Mouse (Mus musculus) MEL (cell line): ENCODE measurements at regions not wholly inside any gene's neighbourhood (a gene's known extent, or its start where the extent isn't known, plus 50 kb on each side); places are given as distances from the start of the nearest gene placed in this dataset.

Experiments
- DNase-seq: peaks from one replicate; pipeline ENCODE4 v3.0.0; 2011; ENCODE audit warnings: low read depth, low spot score
- H3K27ac ChIP-seq: 2 replicates; pipeline ENCODE4 v1.5.1; 2012; ENCODE audit warnings: low read depth, mild to moderate bottlenecking, control low read depth, low read length, moderate library complexity; ENCODE audit not compliant: control insufficient read depth
- H3K27me3 ChIP-seq, 2 experiments: fragments of 150-350 bp in 1 of 2; sonication (generic) in 1 of 2; 2 replicates each; pipeline ENCODE4 v1.6.1; 2012; ENCODE audit warnings: low read length in 2 of 2, mild to moderate bottlenecking in 2 of 2, improper control_type of control experiment in 1 of 2, moderate library complexity in 1 of 2; ENCODE audit not compliant: insufficient read depth in 2 of 2, control insufficient read depth in 1 of 2
- H3K36me3 ChIP-seq, 2 experiments: 2 replicates each; pipeline ENCODE4 v1.6.1; 2012 to 2014; ENCODE audit warnings: low read length in 2 of 2, improper control_type of control experiment in 1 of 2, inconsistent platforms in 1 of 2, mild to moderate bottlenecking in 1 of 2; ENCODE audit not compliant: insufficient read depth in 2 of 2, control insufficient read depth in 1 of 2
- H3K4me1 ChIP-seq, 2 experiments: fragments of 150-350 bp in 1 of 2; sonication (generic) in 1 of 2; 2 replicates each; pipeline ENCODE4 v1.6.1; 2012; ENCODE audit warnings: low read length in 2 of 2, improper control_type of control experiment in 1 of 2, mild to moderate bottlenecking in 1 of 2; ENCODE audit not compliant: insufficient read depth in 2 of 2, control insufficient read depth in 1 of 2
- H3K4me3 ChIP-seq, 2 experiments: fragments of 150-350 bp in 1 of 2; sonication (generic) in 1 of 2; 2 replicates each; pipeline ENCODE4 v1.5.1; 2012; ENCODE audit warnings: low read depth in 2 of 2, low read length in 2 of 2, mild to moderate bottlenecking in 2 of 2, moderate library complexity in 2 of 2, control low read depth in 1 of 2, improper control_type of control experiment in 1 of 2; ENCODE audit not compliant: control insufficient read depth in 1 of 2, insufficient read depth in 1 of 2
- H3K79me2 ChIP-seq: 2 replicates; pipeline ENCODE4 v1.6.1; 2012; ENCODE audit warnings: mild to moderate bottlenecking, low read length, moderate library complexity; ENCODE audit not compliant: control insufficient read depth, poor library complexity, insufficient read depth
- H3K9ac ChIP-seq: 2 replicates; pipeline ENCODE4 v1.6.1; 2012; ENCODE audit warnings: low read depth, mild to moderate bottlenecking, control low read depth, low read length, moderate library complexity; ENCODE audit not compliant: control insufficient read depth, poor library complexity, severe bottlenecking
- H3K9me3 ChIP-seq: fragments of 150-350 bp; sonication (generic); replicated peaks from 2 replicates; pipeline ENCODE4 v1.6.1; 2012; ENCODE audit warnings: mild to moderate bottlenecking, low read length, improper control_type of control experiment, moderate library complexity; ENCODE audit not compliant: insufficient read depth
- BHLHE40 ChIP-seq: IDR thresholded peaks from 2 replicates; pipeline ENCODE4 v1.6.1; 2012; ENCODE audit warnings: low read depth, mild to moderate bottlenecking, inconsistent platforms, low read length, improper control_type of control experiment, borderline replicate concordance
- CHD1 ChIP-seq: IDR thresholded peaks from 2 replicates; pipeline ENCODE4 v1.6.1; 2012; ENCODE audit warnings: low read depth, mild to moderate bottlenecking, inconsistent platforms, low read length, improper control_type of control experiment
- CTCF ChIP-seq, 3 experiments: IDR thresholded peaks in 2 of 3; conservative IDR thresholded peaks in 1 of 3; 2 replicates each; pipeline ENCODE4 v1.5.1; 2011 to 2012; ENCODE audit warnings: low read length in 3 of 3, low read depth in 2 of 3, mild to moderate bottlenecking in 2 of 3, improper control_type of control experiment in 1 of 3, inconsistent platforms in 1 of 3, mixed read lengths in 1 of 3, moderate library complexity in 1 of 3; ENCODE audit not compliant: control insufficient read depth in 1 of 3, insufficient read depth in 1 of 3, poor library complexity in 1 of 3, severe bottlenecking in 1 of 3
- E2F4 ChIP-seq: IDR thresholded peaks from 2 replicates; pipeline ENCODE4 v1.6.1; 2011; ENCODE audit warnings: low read depth, low read length, improper control_type of control experiment, borderline replicate concordance
- ELF1 ChIP-seq: IDR thresholded peaks from 2 replicates; pipeline ENCODE4 v1.6.1; 2014; ENCODE audit warnings: low read depth, mild to moderate bottlenecking, inconsistent platforms, low read length, improper control_type of control experiment, moderate library complexity
- ETS1 ChIP-seq: IDR thresholded peaks from 2 replicates; pipeline ENCODE4 v1.6.1; 2012; ENCODE audit warnings: low read depth, mild to moderate bottlenecking, inconsistent platforms, low read length, improper control_type of control experiment, moderate library complexity
- HCFC1 ChIP-seq: IDR thresholded peaks from 2 replicates; pipeline ENCODE4 v1.6.1; 2012; ENCODE audit warnings: low read depth, mild to moderate bottlenecking, inconsistent platforms, low read length, improper control_type of control experiment, moderate library complexity
- JUND ChIP-seq: IDR thresholded peaks from 2 replicates; pipeline ENCODE4 v1.6.1; 2011; ENCODE audit warnings: low read depth, mild to moderate bottlenecking, improper control_type of control experiment, low read length
- MAFK ChIP-seq: IDR thresholded peaks from 2 replicates; pipeline ENCODE4 v1.6.1; 2011; ENCODE audit warnings: low read depth, mild to moderate bottlenecking, low read length, improper control_type of control experiment, borderline replicate concordance
- MAX ChIP-seq: IDR thresholded peaks from 2 replicates; pipeline ENCODE4 v1.6.1; 2011; ENCODE audit warnings: low read length, improper control_type of control experiment
- MYC ChIP-seq: IDR thresholded peaks from 2 replicates; pipeline ENCODE4 v1.6.1; 2011; ENCODE audit warnings: low read depth, mild to moderate bottlenecking, low read length, improper control_type of control experiment, moderate library complexity
- NELFE ChIP-seq: IDR thresholded peaks from 2 replicates; pipeline ENCODE4 v1.6.1; 2011; ENCODE audit warnings: low read depth, low read length, improper control_type of control experiment
- NRF1 ChIP-seq: IDR thresholded peaks from 2 replicates; pipeline ENCODE4 v1.6.1; 2014; ENCODE audit warnings: low read depth, mild to moderate bottlenecking, inconsistent platforms, low read length, improper control_type of control experiment, moderate library complexity; ENCODE audit not compliant: poor library complexity, insufficient read depth, severe bottlenecking
- POLR2AphosphoS2 ChIP-seq: IDR thresholded peaks from 2 replicates; pipeline ENCODE4 v1.6.1; 2011; ENCODE audit warnings: low read length, improper control_type of control experiment
- POLR2AphosphoS5 ChIP-seq: IDR thresholded peaks from 2 replicates; pipeline ENCODE4 v1.6.1; 2012; ENCODE audit warnings: low read depth, borderline replicate concordance, mild to moderate bottlenecking, inconsistent platforms, low read length, moderate library complexity, mixed read lengths
- RAD21 ChIP-seq: IDR thresholded peaks from 2 replicates; pipeline ENCODE4 v1.6.1; 2011; ENCODE audit warnings: mild to moderate bottlenecking, low read depth, low read length, improper control_type of control experiment
- RCOR1 ChIP-seq: IDR thresholded peaks from 2 replicates; pipeline ENCODE4 v1.6.1; 2012; ENCODE audit warnings: low read depth, mild to moderate bottlenecking, inconsistent platforms, low read length, improper control_type of control experiment
- SIN3A ChIP-seq: IDR thresholded peaks from 2 replicates; pipeline ENCODE4 v1.6.1; 2012; ENCODE audit warnings: low read length, improper control_type of control experiment, inconsistent platforms
- TAL1 ChIP-seq: IDR thresholded peaks from 2 replicates; pipeline ENCODE4 v1.6.1; 2012; ENCODE audit warnings: mild to moderate bottlenecking, inconsistent platforms, low read length, moderate library complexity, mixed read lengths
- TBP ChIP-seq: IDR thresholded peaks from 2 replicates; pipeline ENCODE4 v1.8.0; 2011; ENCODE audit warnings: low read depth, low read length, improper control_type of control experiment
- TCF12 ChIP-seq: IDR thresholded peaks from 2 replicates; pipeline ENCODE4 v1.6.1; 2014; ENCODE audit warnings: low read depth, mild to moderate bottlenecking, inconsistent platforms, low read length, improper control_type of control experiment, moderate library complexity
- UBTF ChIP-seq: IDR thresholded peaks from 2 replicates; pipeline ENCODE4 v1.6.1; 2012; ENCODE audit warnings: low read depth, mild to moderate bottlenecking, inconsistent platforms, low read length, improper control_type of control experiment, moderate library complexity, borderline replicate concordance; ENCODE audit not compliant: insufficient read depth
- USF1 ChIP-seq: IDR thresholded peaks from 2 replicates; pipeline ENCODE4 v1.6.1; 2014; ENCODE audit warnings: low read depth, mild to moderate bottlenecking, inconsistent platforms, low read length, improper control_type of control experiment, moderate library complexity
- USF2 ChIP-seq, 2 experiments: IDR thresholded peaks; 2 replicates each; pipeline ENCODE4 v1.6.1; 2011 to 2012; ENCODE audit warnings: improper control_type of control experiment in 2 of 2, low read length in 2 of 2, borderline replicate concordance in 1 of 2, inconsistent platforms in 1 of 2, low read depth in 1 of 2, mild to moderate bottlenecking in 1 of 2; ENCODE audit not compliant: insufficient read depth in 1 of 2
- ZC3H11A ChIP-seq: IDR thresholded peaks from 2 replicates; pipeline ENCODE4 v1.6.1; 2012; ENCODE audit warnings: low read depth, mild to moderate bottlenecking, inconsistent platforms, low read length, improper control_type of control experiment
- ZMIZ1 ChIP-seq: IDR thresholded peaks from 2 replicates; pipeline ENCODE4 v1.6.1; 2012; ENCODE audit warnings: low read depth, mild to moderate bottlenecking, inconsistent platforms, low read length, improper control_type of control experiment, moderate library complexity

DNA sequence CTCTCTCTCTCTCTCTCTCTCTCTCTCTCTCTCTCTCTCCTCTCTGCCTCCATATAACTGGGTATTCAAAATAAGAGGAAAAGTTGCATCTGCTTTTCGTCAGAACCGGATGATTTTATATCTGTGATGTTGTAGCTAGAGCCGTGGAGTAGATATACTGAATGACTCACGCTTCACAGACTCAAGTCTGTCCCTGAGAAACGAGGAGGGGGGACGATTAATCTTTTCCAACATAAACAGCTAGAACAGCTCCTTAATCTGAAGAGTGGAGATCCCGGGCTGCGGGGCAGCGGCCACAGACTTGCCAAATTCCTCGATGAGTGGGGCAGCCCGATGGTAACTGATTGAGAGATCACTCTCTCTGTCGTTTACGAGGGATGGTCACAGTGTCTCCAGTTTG lies 60.5 kb upstream of the Ankrd55 start:
- no peaks in the 10 kb centered on the region for H3K4me1 ChIP-seq
- H3K27me3 ChIP-seq = no peaks in the 10 kb centered on the region
- no peak overlapping the region for H3K9ac ChIP-seq
- no peaks in the 10 kb centered on the region for H3K9me3 ChIP-seq
- H3K4me3 ChIP-seq = no peak overlapping the region
- H3K27ac ChIP-seq = no peak overlapping the region
- TF ChIP-seq ETS1 (no peak), TCF12 (no peak), UBTF (no peak), NELFE (no peak), POLR2AphosphoS2 (no peak), RAD21 (no peak), CTCF (IDR thresholded peaks at IDR 0.05 in 2 of 3, conservative IDR thresholded peaks at IDR 0.05 in 1 of 3; ENCODE audit: control insufficient read depth in 1 of 3, insufficient read depth in 1 of 3, low read depth in 2 of 3, low read length in 3 of 3, poor library complexity in 1 of 3, severe bottlenecking in 1 of 3) (no peak), BHLHE40 (no peak), CHD1 (no peak), TAL1 (no peak)
- DNase-seq = no peak
- no peaks in the 10 kb centered on the region for H3K36me3 ChIP-seq
- no peaks in the 10 kb centered on the region for H3K79me2 ChIP-seq

DNA sequence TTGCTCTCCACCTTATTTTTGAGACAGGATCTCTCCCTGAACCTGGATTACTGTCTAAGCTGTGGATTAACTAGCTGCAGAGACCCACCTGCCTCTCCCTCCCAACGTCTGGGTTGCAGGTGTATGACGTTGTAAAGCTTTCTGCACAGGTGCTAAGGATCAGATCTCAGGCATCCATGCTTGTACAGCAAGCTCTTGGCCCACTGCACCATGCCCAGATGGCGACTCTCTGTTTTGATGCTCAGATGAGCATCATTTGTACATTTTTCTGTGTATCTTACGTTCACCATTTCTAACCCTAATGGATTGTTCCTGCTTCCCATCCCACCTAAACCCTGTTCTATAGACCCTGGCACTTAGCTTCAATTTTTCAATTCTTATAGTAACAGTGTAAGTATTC lies 59.4 kb upstream of the Ankrd55 start:
- DNase-seq = no peak
- no peaks in the 10 kb centered on the region for H3K79me2 ChIP-seq
- no peaks in the 10 kb centered on the region for H3K4me1 ChIP-seq

DNA sequence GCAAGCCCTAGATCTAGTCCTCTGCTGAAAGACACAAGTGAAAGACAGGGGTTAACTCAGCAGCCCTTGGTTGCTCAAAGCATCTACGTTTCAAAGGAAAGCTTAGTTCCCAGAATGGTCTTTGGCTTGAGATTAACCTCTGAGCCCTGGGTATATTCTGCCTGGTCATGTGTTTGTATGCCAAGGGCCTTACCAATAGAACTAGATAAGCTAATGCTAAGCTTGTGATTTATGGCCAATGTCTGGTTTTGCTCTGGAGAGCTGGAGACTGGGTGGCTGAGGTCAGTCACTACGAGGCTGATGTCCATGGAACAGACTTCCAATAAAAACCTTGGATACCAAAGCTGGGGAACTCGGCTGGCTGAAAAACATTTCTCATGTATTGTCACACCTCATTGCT lies 58.1 kb upstream of the Ankrd55 start:
- H3K27ac ChIP-seq = no peak overlapping the region
- no peaks in the 10 kb centered on the region for H3K4me1 ChIP-seq
- H3K4me3 ChIP-seq = no peak overlapping the region
- no peak for TF ChIP-seq JUND
- TF ChIP-seq RCOR1 = no peak
- TF ChIP-seq CHD1 = no peak
- TF ChIP-seq E2F4 = no peak
- no peak for TF ChIP-seq MAFK
- no peak for TF ChIP-seq NRF1
- TF ChIP-seq UBTF = no peak
- no peak for TF ChIP-seq MYC
- TF ChIP-seq NELFE = no peak
- no peak for TF ChIP-seq HCFC1
- no peak for TF ChIP-seq ETS1
- TF ChIP-seq USF1 = no peak
- TF ChIP-seq ZMIZ1 = no peak
- no peak for TF ChIP-seq SIN3A
- H3K79me2 ChIP-seq = no peaks in the 10 kb centered on the region
- H3K9ac ChIP-seq = no peak overlapping the region
- no peak for DNase-seq
- no peaks in the 10 kb centered on the region for H3K9me3 ChIP-seq
- no peaks in the 10 kb centered on the region for H3K36me3 ChIP-seq
- H3K27me3 ChIP-seq = no peaks in the 10 kb centered on the region

More for the DNA sequence above, 59.4 kb upstream of the Ankrd55 start:
- no peak for TF ChIP-seq JUND
- TF ChIP-seq MAFK = no peak
- TF ChIP-seq USF2 (IDR thresholded peaks at IDR 0.05; ENCODE audit: borderline replicate concordance in 1 of 2, insufficient read depth in 1 of 2, low read depth in 1 of 2, low read length in 2 of 2) = no peak
- TF ChIP-seq CHD1 = no peak
- no peak for TF ChIP-seq ZMIZ1
- TF ChIP-seq TBP = no peak
- TF ChIP-seq CTCF (IDR thresholded peaks at IDR 0.05 in 2 of 3, conservative IDR thresholded peaks at IDR 0.05 in 1 of 3; ENCODE audit: control insufficient read depth in 1 of 3, insufficient read depth in 1 of 3, low read depth in 2 of 3, low read length in 3 of 3, poor library complexity in 1 of 3, severe bottlenecking in 1 of 3) = no peak
- no peak for TF ChIP-seq ELF1
- no peak for TF ChIP-seq POLR2AphosphoS5
- no peak for TF ChIP-seq BHLHE40
- no peak for TF ChIP-seq ZC3H11A
- TF ChIP-seq MAX = no peak
- Histone ChIP-seq H3K9ac (no peak overlapping the region), H3K4me3 (no peak overlapping the region), H3K27ac (no peak overlapping the region), H3K9me3 (no peaks in the 10 kb centered on the region), H3K36me3 (no peaks in the 10 kb centered on the region), H3K27me3 (no peaks in the 10 kb centered on the region)
